Mouse (Mus musculus): ENCODE results near the gene Cdc73.
"Not testable (repeated sequence)": the region's sequence is repeated elsewhere in the genome, so short reads cannot be mapped to it uniquely, and the experiment has no call there.

Gene Cdc73

GRCm38 (mm10) chr1:143675734-143676361 is 26.8 kb downstream of the Cdc73 start:
- no peak for DNase-seq (ENCODE audit: low read depth, low spot score)

- not testable (repeated sequence) for DNase-seq (ENCODE audit: low read depth, low spot score)
These were observed 37.9 kb downstream of the Cdc73 start for GRCm38 (mm10) chr1:143664786-143665185.

- no peak for DNase-seq (ENCODE audit: low read depth, low spot score)
These were observed 39.5 kb downstream of the Cdc73 start for GRCm38 (mm10) chr1:143663197-143663596.

- DNase-seq (ENCODE audit: low read depth, low spot score): no peak
These were observed 49.0 kb downstream of the Cdc73 start for GRCm38 (mm10) chr1:143653646-143654045.

GRCm38 (mm10) chr1:143650317-143650716 is 52.4 kb downstream of the Cdc73 start:
- no peak for DNase-seq (ENCODE audit: low read depth, low spot score)

GRCm38 (mm10) chr1:143646219-143646618 is 56.5 kb downstream of the Cdc73 start:
- DNase-seq (ENCODE audit: low read depth, low spot score): no peak

GRCm38 (mm10) chr1:143645386-143645785 is 57.3 kb downstream of the Cdc73 start:
- no peak for DNase-seq (ENCODE audit: low read depth, low spot score)

- DNase-seq (ENCODE audit: low read depth, low spot score): peak; percentile 33
These were observed 58.5 kb downstream of the Cdc73 start for GRCm38 (mm10) chr1:143644221-143644620.

GRCm38 (mm10) chr1:143640650-143641407 is 61.9 kb downstream of the Cdc73 start, which contains the start of gene B3galt2:
B3galt2 (plus strand) TSS chr1:143640664.
- DNase-seq (ENCODE audit: low read depth, low spot score): peak; percentile 12

GRCm38 (mm10) chr1:143632854-143633587 is 69.7 kb downstream of the Cdc73 start:
- no peak for DNase-seq (ENCODE audit: low read depth, low spot score)

- DNase-seq (ENCODE audit: low read depth, low spot score): no peak
These were observed 70.3 kb downstream of the Cdc73 start for GRCm38 (mm10) chr1:143632361-143632760.

- no peak for DNase-seq (ENCODE audit: low read depth, low spot score)
These were observed 71.4 kb downstream of the Cdc73 start for GRCm38 (mm10) chr1:143631337-143631736.

- DNase-seq (ENCODE audit: low read depth, low spot score): no peak
These were observed 80.1 kb downstream of the Cdc73 start for GRCm38 (mm10) chr1:143622634-143623033.

- DNase-seq (ENCODE audit: low read depth, low spot score): no peak
These were observed 80.8 kb downstream of the Cdc73 start for GRCm38 (mm10) chr1:143621930-143622329.

GRCm38 (mm10) chr1:143619760-143620159 is 82.9 kb downstream of the Cdc73 start:
- DNase-seq (ENCODE audit: low read depth, low spot score): no peak

- DNase-seq (ENCODE audit: low read depth, low spot score): no peak
These were observed 89.8 kb downstream of the Cdc73 start for GRCm38 (mm10) chr1:143612901-143613300.

- DNase-seq (ENCODE audit: low read depth, low spot score): no peak
These were observed 93.8 kb downstream of the Cdc73 start for GRCm38 (mm10) chr1:143608911-143609310.

- DNase-seq (ENCODE audit: low read depth, low spot score): no peak
These were observed 105.8 kb downstream of the Cdc73 start for GRCm38 (mm10) chr1:143596864-143597263.

- no peak for DNase-seq (ENCODE audit: low read depth, low spot score)
These were observed 125.7 kb downstream of the Cdc73 start for GRCm38 (mm10) chr1:143576824-143577543.

- DNase-seq (ENCODE audit: low read depth, low spot score): no peak
These were observed 144.5 kb downstream of the Cdc73 start for GRCm38 (mm10) chr1:143558235-143558634.

- no peak for DNase-seq (ENCODE audit: low read depth, low spot score)
These were observed 147.2 kb downstream of the Cdc73 start for GRCm38 (mm10) chr1:143555533-143555932.

- DNase-seq (ENCODE audit: low read depth, low spot score): no peak
These were observed 148.1 kb downstream of the Cdc73 start for GRCm38 (mm10) chr1:143554621-143555020.
